Mouse (Mus musculus) sigmoid colon, adult 10 weeks (tissue): ENCODE data around the gene Lonrf3. TPM values are rescaled to one million over a fixed set of nuclear protein-coding genes. Genes with fewer than 3 reads are reported as not detected.

Experiments
- polyA plus RNA-seq: library from polyadenylated mRNA; stranded (reverse); fragments of 350-450 nt; fragmentation: Illumina TruSeq; extraction: RNeasy Lipid Tissue Mini Kit (QIAGEN cat#74804); gene quantifications from one replicate; pipeline ENCODE4 v1.2.3, GENCODE M21; 2014; ENCODE audit warnings: low read depth, low replicate concordance

Gene Lonrf3
- polyA plus RNA-seq = 6.8 TPM

DNA sequence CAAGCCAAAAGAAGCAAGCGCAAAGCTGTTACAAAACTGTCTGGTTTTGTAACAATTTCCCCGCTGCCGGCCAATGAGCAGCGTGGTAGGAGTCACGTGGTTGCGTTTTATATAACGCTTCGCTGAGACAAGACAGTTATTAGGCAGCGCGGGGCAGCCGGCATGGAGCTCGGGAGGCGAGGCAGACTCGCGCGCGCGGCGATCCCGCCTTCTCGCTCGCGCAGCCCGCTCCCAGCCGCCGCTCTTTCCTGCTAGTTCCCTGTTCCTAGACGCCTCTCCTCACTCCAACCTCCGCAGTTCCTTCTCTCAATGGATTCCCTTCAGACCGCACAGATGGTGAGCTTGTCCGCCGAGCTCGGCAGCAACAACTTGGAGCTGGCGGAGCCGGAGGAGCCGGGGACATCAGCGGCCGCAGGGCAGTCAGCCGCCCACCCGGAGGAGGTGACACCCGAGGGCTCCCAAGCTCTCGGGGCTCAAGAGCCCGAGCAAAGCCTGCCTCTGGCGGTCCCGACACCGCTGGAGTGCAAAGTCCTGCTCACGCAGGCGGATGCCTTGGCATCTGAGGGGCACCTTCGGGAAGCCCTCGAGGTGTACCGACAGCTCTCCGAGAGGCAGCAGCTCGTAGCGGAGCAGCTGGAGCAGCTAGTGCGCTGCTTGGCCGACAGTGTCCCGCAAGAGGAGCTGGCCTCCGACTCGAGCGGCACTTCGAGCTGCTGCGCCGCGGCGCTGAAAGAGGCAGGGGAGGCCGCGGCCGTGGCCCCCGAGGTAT, at the start of gene Lonrf3:
Lonrf3 (plus strand) TSS at position 83 of the 769 bp plus-strand sequence.

GRCm38 (mm10) chrX:36400980-36401379, 72.8 kb downstream of the Lonrf3 start, which contains the start of gene Gm6268:
Gene Gm6268 (plus strand): TSS chrX:36401280.

Other genes with a start within 250 kb of the Lonrf3 start
- 554 TPM for gene Il13ra1, start 216.2 kb upstream of the Lonrf3 start, polyA plus RNA-seq
- 4.6 TPM for gene Zcchc12, start 132.4 kb upstream of the Lonrf3 start, polyA plus RNA-seq
- gene Gm6268, start 72.9 kb downstream of the Lonrf3 start, polyA plus RNA-seq = not detected
- gene Gm14569, start 163.5 kb downstream of the Lonrf3 start, polyA plus RNA-seq = not detected